Mouse (Mus musculus): ENCODE results near the gene Col26a1.

GRCm38 (mm10) chr5:136703751-136704150, 179.3 kb downstream of the Col26a1 start:
- TF ChIP-seq POLR2A (IDR thresholded peaks at IDR 0.05; ENCODE audit: borderline replicate concordance, control insufficient read depth, low read depth, low read length): no peak
- TF ChIP-seq CTCF (IDR thresholded peaks at IDR 0.05; ENCODE audit: control insufficient read depth, insufficient read depth, low read length): peak; percentile 71

Data from bone marrow, adult 2 months (tissue).